Mouse (Mus musculus) erythroid progenitor cell, adult 5-6 weeks (primary cell): ENCODE data around the gene Hoxb9. TPM values are rescaled to one million over a fixed set of nuclear protein-coding genes. Genes with fewer than 3 reads are reported as not detected.

Experiments
- ATAC-seq: replicated peaks from 2 replicates; pipeline ENCODE4 v1.8.0; 2016; ENCODE audit warnings: moderate number of reproducible peaks, mild to moderate bottlenecking, moderate TSS enrichment, inconsistent platforms; ENCODE audit not compliant: poor library complexity, low FRiP score, severe bottlenecking
- total RNA-seq, 2 experiments: library from RNA; stranded (forward) in 1 of 2; stranded (reverse) in 1 of 2; fragments of 150-400 nt in 1 of 2; fragments of 186-747, 209-891 nt in 1 of 2; gene quantifications; 2 replicates each; pipeline versions ENCODE4 v1.2.3 to v1.2.4; 2015 to 2017; ENCODE audit warnings: low replicate concordance in 2 of 2

Gene Hoxb9
- total RNA-seq, 2 experiments from 2014 or later = not detected

DNA sequence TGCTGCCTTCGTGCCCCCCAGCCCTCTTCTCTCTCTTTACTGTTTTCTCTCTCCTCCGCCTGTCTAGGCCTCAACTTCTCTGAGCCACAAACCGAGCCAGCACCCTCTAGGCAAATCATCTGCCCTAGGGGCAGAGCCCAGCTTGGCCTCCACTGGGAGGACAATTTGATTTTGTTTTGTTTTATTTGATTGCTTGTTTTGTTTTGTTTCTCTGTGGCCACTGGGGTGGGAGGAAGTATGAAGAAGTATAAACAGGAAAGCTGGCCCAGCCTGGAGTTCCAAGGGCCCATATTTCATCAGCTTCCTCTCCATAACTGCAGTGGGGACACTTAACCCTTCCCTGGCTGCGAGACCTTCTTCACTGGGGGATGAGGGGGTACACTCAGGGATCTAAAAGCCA, 38.0 kb downstream of the Hoxb9 start:
- ATAC-seq = no peak

DNA sequence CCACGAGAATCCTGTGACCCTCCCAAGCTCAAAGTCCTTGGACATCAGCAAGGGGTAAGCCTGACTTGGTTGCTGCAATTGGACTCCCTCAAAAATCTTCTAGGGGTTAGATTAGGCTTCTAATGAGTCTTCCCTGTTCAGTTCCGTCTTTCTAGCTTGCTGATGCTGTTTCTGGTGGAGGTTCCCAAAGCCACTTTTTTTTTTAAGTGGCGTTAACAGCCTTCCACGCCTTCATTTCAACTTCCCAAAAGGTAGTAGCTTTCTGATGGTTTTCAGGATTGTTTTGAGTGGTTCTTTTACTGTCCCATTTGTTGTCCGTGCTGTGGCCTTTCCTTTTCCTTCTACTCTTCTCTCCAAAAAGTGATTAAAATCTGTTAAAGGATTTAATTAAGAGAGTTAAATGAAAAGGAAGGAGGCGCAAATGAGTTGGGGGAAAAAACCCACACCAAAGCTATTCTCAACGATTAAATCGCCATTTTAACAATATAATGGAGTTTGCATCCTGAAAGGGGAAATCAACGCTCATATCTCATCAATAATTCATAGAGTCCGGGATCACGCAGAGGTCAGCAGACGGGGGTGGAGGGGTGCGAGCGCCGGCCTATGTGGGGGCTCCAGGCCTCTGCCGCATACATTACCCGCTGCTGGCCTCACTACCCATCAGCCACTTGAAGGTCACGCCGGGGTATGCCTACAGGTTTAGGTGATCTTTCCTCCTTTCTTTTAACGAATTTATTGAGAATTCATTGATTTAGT, 39.1 kb downstream of the Hoxb9 start:
- ATAC-seq = no peak

- ATAC-seq = no peak
These were observed 39.8 kb downstream of the Hoxb9 start for GRCm38 (mm10) chr11:96311097-96311496.

GRCm38 (mm10) chr11:96311520-96312417, 40.5 kb downstream of the Hoxb9 start:
- no peak for ATAC-seq

- no peak for ATAC-seq
These were observed 41.9 kb downstream of the Hoxb9 start for GRCm38 (mm10) chr11:96313134-96313533.

GRCm38 (mm10) chr11:96313806-96314428, 42.7 kb downstream of the Hoxb9 start:
- no peak for ATAC-seq

GRCm38 (mm10) chr11:96314671-96315343, 43.5 kb downstream of the Hoxb9 start:
- no peak for ATAC-seq

GRCm38 (mm10) chr11:96315344-96315681, 44.1 kb downstream of the Hoxb9 start:
- no peak for ATAC-seq

DNA sequence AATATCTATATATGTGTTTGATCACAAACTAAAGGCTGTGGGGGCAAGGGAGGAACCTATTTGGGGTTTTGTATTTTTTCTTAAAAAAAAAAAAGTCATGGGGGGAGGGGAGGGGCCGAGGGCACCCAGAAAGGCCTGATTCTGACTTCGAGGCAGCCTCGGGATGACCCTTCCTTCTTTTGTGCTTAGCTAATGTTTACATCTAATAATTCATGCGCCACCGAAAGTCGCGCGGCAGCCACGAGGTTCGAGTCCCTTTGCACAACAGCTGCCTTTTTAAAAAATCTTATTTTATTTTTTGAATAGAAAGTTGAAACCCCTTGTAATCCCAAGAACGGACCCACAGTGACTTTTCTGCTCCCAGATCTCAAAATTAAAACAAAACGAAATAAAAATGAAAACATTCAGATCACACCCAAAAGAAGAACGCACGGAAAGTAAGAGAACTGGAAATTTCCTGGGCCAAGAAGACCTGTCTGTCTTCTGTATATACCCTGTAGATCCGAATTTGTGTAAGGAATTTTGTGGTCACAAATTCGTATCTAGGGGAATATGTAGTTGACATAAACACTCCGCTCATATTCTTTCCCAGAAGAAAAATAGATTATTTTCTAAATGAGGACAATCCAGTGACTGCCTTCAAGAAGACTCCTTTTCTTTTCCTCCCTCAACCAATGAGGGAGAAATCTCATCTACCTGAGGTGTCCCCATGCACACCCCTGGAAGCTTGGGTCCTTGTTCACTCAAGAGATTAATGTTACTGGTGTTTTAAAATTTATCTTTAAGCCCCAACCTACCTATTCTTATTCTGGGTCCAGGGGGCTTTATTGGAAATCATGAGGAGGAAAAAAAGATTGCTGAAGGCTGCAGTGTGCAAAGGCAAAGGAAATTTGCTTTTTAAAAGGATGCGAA, 45.7 kb downstream of the Hoxb9 start:
- ATAC-seq = no peak

DNA sequence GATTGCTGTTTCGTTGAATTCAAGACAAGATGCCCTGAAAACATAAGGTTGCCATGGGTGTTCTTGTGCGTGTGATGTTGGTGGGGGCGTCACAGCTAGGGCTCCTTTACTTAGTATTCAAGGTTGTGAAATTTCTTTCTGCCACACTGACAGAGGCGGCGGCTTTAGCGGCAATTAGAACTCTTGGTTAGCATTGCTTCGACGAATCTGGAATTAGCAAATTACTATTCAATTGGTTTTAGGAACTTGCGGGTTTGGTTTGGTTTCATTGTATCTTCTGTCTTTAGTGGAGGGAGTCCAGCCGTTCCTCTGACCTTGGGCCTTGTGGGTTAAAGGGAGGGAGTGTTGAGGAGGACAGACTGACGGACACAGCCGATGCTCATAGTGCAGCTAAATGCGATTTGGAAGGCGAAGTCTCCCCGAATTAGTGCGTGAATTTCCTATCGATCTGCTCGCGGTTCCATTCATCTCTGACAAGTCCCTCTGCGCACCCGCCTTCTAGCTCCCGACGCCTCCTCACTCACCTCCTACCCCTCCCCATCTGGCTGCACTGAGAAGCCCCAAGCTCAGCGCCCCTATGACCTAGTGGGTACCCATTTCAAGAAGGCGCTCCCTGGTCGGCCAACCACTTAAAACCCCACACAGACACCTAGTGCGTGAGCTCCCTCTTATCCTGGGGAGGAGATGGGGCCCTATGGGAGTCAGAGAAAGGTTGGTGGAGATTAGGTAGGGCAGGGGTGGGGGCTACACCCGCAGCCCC, 46.5 kb downstream of the Hoxb9 start, which contains the start of gene Hoxb4:
Gene Hoxb4 (plus strand): TSS at position 660 of the 760 bp plus-strand sequence.
- no peak for ATAC-seq

DNA sequence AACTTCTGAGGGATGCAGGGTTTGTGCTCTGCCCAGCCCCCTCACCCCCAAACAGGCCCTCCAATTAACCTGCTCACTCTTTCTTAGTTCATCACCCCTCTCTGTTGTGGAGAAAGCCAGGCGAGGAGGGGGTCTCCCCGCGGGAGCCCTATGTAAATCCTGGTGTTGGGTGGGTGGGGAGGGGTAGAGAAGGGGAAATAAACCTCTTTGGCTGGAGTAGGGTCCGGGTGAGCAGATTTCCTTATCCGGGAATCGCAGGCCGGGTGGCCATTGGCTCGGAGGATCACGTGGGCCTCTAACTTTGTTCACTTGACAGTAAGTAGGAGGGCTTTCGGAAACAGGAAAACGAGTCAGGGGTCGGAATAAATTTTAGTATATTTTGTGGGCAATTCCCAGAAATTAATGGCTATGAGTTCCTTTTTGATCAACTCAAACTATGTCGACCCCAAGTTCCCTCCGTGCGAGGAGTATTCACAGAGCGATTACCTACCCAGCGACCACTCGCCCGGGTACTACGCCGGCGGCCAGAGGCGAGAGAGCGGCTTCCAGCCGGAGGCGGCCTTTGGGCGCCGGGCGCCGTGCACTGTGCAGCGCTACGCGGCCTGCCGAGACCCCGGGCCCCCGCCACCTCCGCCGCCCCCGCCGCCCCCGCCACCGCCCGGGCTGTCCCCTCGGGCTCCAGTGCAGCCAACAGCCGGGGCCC, 47.3 kb downstream of the Hoxb9 start:
- ATAC-seq = no peak

DNA sequence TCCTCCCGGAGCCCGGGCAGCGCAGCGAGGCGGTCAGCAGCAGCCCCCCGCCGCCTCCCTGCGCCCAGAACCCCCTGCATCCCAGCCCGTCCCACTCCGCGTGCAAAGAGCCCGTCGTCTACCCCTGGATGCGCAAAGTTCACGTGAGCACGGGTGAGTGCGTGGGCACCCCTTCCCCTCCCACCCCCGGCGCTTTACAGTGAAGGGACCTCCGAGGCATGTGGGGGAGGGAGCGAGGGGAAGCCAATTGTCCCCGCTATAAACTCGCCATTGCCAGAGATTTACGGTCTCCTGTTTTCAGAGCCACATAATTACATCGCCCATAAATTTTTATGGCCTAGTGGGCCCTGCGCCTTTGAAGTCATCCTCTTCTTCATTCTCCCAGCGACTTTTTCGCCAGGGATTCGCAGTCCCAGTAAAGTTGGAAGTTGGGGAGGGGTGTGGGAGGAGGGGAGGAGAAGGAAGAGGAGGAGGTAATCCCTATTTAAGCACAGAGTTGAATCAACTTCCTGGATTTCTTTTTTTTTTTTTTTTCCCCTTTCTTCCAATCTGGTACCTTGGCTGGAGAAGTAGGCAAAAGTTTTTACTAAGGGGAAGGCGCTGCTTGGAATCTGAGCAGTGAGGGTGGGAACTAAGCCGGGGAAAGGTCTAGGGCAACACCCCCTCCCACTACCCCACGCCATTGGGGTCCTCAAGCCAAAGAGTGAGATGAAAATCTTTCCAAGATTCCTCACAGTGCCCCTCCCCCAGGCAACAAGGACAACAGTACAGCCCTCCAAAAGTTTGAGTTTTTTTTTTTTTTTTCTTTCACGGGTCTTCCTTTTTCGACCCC, 48.0 kb downstream of the Hoxb9 start:
- ATAC-seq = no peak

DNA sequence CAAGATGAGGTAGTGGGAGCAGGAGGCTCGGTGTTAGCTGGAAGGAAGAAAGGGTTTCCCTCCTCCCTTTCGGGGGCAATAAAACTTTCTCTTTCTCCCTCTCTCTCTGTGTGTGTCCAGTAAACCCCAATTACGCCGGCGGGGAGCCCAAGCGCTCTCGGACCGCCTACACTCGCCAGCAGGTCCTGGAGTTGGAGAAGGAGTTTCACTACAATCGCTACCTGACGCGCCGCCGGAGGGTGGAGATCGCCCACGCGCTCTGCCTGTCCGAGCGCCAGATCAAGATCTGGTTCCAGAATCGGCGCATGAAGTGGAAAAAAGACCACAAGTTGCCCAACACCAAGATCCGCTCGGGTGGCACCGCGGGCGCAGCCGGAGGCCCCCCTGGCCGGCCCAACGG, 48.7 kb downstream of the Hoxb9 start:
- ATAC-seq = no peak

DNA sequence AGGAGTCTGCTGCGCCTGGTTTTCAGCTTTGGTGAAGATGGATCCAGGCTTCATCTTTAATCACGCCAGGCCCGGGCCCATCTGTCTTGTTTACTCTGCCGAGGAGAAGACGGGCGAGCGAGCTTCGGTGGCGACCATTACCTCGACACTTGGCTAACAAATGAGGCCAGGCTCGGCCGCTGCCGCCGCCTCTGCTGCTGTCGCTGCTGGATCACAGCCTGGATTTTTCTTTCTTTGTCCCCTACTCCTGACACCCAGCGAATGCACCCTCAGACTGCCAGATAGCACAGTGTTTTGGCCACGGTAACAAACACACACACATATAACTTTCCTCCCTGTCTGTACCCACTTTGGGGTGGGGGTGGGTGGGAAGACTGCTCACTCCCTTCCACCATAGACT, 49.4 kb downstream of the Hoxb9 start:
- ATAC-seq = no peak

DNA sequence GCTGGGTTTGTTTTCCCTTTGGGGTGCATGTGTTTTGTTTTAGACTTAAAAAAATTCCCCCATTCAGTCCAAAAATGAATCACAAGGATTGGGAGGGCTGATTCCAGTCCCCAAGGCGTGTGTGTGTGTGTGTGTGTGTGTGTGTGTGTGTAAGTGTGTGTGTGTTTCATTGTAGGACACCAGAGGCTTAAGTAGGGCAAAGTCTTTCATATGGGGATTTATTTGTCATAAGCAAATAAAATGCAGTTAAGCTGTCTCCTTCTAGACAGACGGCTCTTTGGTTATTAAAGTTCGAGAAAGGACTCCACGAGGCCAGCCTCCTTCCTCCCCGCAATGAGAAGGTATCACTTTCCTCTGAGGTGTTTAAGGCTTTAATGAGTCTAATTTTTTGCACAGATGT, 50.6 kb downstream of the Hoxb9 start:
- ATAC-seq = no peak

DNA sequence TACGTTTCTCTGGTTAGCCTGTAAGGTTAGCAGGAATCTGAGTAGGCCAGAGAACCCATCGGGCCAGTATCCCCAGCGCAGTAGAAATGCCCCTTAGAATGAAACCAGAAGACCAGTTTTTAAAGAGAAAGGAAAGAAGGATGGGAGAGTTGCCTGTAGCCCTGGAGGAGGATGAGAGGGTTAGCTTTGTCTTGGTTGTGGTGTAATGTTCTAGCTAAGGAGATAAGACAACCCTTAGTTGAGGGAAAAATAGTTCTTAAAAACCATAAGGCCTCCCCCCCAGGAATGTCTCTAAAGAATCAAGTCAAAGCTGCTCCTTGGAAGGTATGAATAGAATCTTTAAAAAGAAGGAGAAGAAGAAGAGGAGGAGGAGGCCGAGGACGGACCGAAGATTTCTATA, 51.5 kb downstream of the Hoxb9 start:
- ATAC-seq = no peak

DNA sequence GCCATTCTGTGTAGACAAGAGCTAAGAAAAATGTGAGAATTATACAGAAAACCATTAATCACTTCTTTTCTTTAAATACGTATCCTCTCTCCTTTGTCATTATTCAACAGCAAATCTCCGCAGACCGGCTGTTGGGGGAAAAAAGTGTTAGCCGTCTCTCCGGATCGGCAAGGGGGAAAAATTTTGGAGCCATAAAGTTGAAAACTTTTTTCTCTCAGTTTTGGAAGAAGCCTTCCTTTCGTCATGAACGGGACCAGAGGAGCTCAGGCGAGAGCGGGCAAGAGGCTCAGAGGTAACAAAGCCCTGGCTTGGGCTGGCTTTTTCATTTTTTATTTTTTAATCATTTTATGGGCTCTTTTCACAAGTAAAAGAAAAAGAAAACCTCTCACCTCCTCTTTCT, 51.9 kb downstream of the Hoxb9 start, which contains the start of gene Hoxb3:
Gene Hoxb3 (plus strand): TSS at position 173 of the 400 bp plus-strand sequence.
- ATAC-seq = no peak
